Mouse (Mus musculus): Measurements from ENCODE around the gene Rhobtb1. TPM values are rescaled to one million over a fixed set of nuclear protein-coding genes. Genes with fewer than 3 reads are reported as not detected.

Gene Rhobtb1
- polyA plus RNA-seq, 1 experiment from 2014 or later: 12.8 TPM

- H3K4me3 ChIP-seq (ENCODE audit: low read depth, low read length): no peak overlapping the region
- H3K4me2 ChIP-seq (ENCODE audit: low read length): no peak overlapping the region
- ATAC-seq (no peak), DNase-seq (ENCODE audit: low spot score) (no peak)
- H3K27ac ChIP-seq (ENCODE audit: low read depth, low read length): no peak overlapping the region
- no peaks in the 10 kb centered on the region for H3K9me3 ChIP-seq (replicated peaks; ENCODE audit: control insufficient read depth, low read length)
- no peaks in the 10 kb centered on the region for H3K36me3 ChIP-seq (ENCODE audit: control insufficient read depth, insufficient read depth, low read length)
- H3K4me1 ChIP-seq (ENCODE audit: control insufficient read depth, insufficient read depth, low read length): no peaks in the 10 kb centered on the region
- no peaks in the 10 kb centered on the region for H3K27me3 ChIP-seq (replicated peaks; ENCODE audit: control insufficient read depth, insufficient read depth, low read length)
- H3K9ac ChIP-seq (ENCODE audit: low read length): no peak overlapping the region
- WGBS: 81% methylated on average over 6 of the region's 6 CpGs
Observed at GRCm38 (mm10) chr10:69156462-69156861, 5.2 kb downstream of the Rhobtb1 start.

- Histone ChIP-seq H3K27me3 (replicated peaks; ENCODE audit: control insufficient read depth, insufficient read depth, low read length) (no peaks in the 10 kb centered on the region), H3K4me3 (ENCODE audit: low read depth, low read length) (no peak overlapping the region), H3K4me1 (ENCODE audit: control insufficient read depth, insufficient read depth, low read length) (no peaks in the 10 kb centered on the region), H3K27ac (ENCODE audit: low read depth, low read length) (no peak overlapping the region), H3K4me2 (ENCODE audit: low read length) (no peak overlapping the region), H3K9ac (ENCODE audit: low read length) (no peak overlapping the region), H3K36me3 (ENCODE audit: control insufficient read depth, insufficient read depth, low read length) (no peaks in the 10 kb centered on the region), H3K9me3 (replicated peaks; ENCODE audit: control insufficient read depth, low read length) (no peaks in the 10 kb centered on the region)
- DNase-seq (ENCODE audit: low spot score) (no peak), ATAC-seq (no peak)
- 67% methylated on average over 2 of the region's 2 CpGs for WGBS
Observed at GRCm38 (mm10) chr10:69157471-69157870, 6.2 kb downstream of the Rhobtb1 start.

DNA sequence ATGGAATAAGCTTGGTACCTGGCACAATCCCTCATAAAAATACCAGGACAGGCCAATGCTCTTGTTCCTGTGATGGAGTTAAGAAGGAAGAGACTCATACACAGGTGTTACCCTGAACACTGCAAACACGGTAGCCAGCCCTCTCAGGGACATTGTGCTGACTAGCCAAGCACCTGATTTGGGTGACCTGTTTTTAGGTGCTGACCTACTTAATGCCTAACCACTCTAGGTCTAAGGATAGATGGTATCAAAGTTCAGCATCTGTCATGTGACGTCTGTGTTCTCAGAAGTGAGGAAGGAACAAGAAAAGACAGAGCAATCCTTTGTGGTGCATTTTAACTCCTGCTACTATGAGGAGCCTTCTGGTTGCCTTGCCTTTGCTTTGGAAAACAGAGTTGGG, 9.6 kb downstream of the Rhobtb1 start:
- 87% methylated on average over 2 of the region's 2 CpGs for WGBS
- Histone ChIP-seq H3K36me3 (ENCODE audit: control insufficient read depth, insufficient read depth, low read length) (no peaks in the 10 kb centered on the region), H3K9me3 (replicated peaks; ENCODE audit: control insufficient read depth, low read length) (peaks cover 2% of the 10 kb centered on the region; the same call in 1 of the 2 replicates), H3K9ac (ENCODE audit: low read length) (no peak overlapping the region), H3K27ac (ENCODE audit: low read depth, low read length) (no peak overlapping the region), H3K27me3 (replicated peaks; ENCODE audit: control insufficient read depth, insufficient read depth, low read length) (no peaks in the 10 kb centered on the region), H3K4me3 (ENCODE audit: low read depth, low read length) (no peak overlapping the region), H3K4me1 (ENCODE audit: control insufficient read depth, insufficient read depth, low read length) (no peaks in the 10 kb centered on the region), H3K4me2 (ENCODE audit: low read length) (no peak overlapping the region)
- DNase-seq (ENCODE audit: low spot score): no peak
- no peak for ATAC-seq

- Histone ChIP-seq H3K27me3 (replicated peaks; ENCODE audit: control insufficient read depth, insufficient read depth, low read length) (no peaks in the 10 kb centered on the region), H3K4me1 (ENCODE audit: control insufficient read depth, insufficient read depth, low read length) (no peaks in the 10 kb centered on the region), H3K4me3 (ENCODE audit: low read depth, low read length) (no peak overlapping the region), H3K9me3 (replicated peaks; ENCODE audit: control insufficient read depth, low read length) (peaks cover 2% of the 10 kb centered on the region; the same call in 1 of the 2 replicates), H3K36me3 (ENCODE audit: control insufficient read depth, insufficient read depth, low read length) (no peaks in the 10 kb centered on the region), H3K4me2 (ENCODE audit: low read length) (no peak overlapping the region), H3K9ac (ENCODE audit: low read length) (no peak overlapping the region), H3K27ac (ENCODE audit: low read depth, low read length) (no peak overlapping the region)
- WGBS: 92% methylated on average over 3 of the region's 3 CpGs
- DNase-seq (ENCODE audit: low spot score) (no peak), ATAC-seq (no peak)
Observed at GRCm38 (mm10) chr10:69161503-69161902, 10.3 kb downstream of the Rhobtb1 start.

DNA sequence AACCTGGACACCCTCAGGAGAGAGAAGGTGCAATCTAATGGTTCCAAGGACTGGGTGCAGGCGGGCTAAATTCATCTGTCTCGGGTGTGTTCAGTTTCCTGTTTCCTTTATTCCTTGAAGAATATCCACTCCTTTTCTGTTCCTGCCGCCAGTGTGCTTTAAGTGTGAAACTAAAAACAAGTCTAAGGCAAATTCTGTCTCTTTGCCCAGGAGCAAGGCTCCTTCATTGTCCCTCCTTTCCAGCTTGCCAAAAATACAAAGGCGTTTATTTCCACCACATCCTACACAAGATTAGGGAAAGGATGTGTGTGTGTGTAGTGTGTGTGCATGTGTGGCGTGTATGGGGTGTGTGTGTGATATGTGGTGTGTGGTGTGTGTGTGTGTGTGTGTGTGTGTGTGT, 11.3 kb downstream of the Rhobtb1 start:
- WGBS: 84% methylated on average over 5 of the region's 5 CpGs

DNA sequence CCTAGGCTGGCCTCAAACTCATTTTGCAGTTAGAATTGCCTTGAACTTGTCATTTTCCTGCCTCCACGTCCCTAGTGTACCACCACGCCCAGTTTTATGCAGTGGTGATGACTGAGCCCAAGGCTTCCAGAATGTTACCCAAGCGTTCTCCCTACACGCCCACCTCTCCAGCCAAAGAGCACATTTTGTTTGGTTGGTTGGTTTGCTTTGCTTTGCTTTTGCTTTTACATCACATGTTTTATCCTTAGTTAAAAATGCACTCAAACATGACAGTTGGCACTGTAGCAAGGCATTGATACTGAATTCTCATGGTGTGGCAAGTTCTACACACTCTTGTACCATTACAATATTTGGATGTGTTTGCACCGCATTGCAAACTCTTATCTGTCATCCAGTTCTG, 12.0 kb downstream of the Rhobtb1 start:
- no peak for ATAC-seq
- Histone ChIP-seq H3K27me3 (replicated peaks; ENCODE audit: control insufficient read depth, insufficient read depth, low read length) (no peaks in the 10 kb centered on the region), H3K4me2 (ENCODE audit: low read length) (no peak overlapping the region), H3K27ac (ENCODE audit: low read depth, low read length) (no peak overlapping the region), H3K4me3 (ENCODE audit: low read depth, low read length) (no peak overlapping the region), H3K36me3 (ENCODE audit: control insufficient read depth, insufficient read depth, low read length) (no peaks in the 10 kb centered on the region), H3K9ac (ENCODE audit: low read length) (no peak overlapping the region), H3K4me1 (ENCODE audit: control insufficient read depth, insufficient read depth, low read length) (no peaks in the 10 kb centered on the region), H3K9me3 (replicated peaks; ENCODE audit: control insufficient read depth, low read length) (peaks cover 2% of the 10 kb centered on the region; the same call in 1 of the 2 replicates)
- 78% methylated on average over 5 of the region's 5 CpGs for WGBS
- no peak for DNase-seq (ENCODE audit: low spot score)

More for the DNA sequence above, 11.3 kb downstream of the Rhobtb1 start:
- no peak overlapping the region for H3K4me2 ChIP-seq (ENCODE audit: low read length)
- H3K36me3 ChIP-seq (ENCODE audit: control insufficient read depth, insufficient read depth, low read length): no peaks in the 10 kb centered on the region
- H3K9me3 ChIP-seq (replicated peaks; ENCODE audit: control insufficient read depth, low read length): peaks cover 2% of the 10 kb centered on the region; the same call in 1 of the 2 replicates
- H3K27ac ChIP-seq (ENCODE audit: low read depth, low read length): no peak overlapping the region
- no peak overlapping the region for H3K9ac ChIP-seq (ENCODE audit: low read length)
- no peak for ATAC-seq
- no peak for DNase-seq (ENCODE audit: low spot score)
- H3K4me1 ChIP-seq (ENCODE audit: control insufficient read depth, insufficient read depth, low read length): no peaks in the 10 kb centered on the region
- no peaks in the 10 kb centered on the region for H3K27me3 ChIP-seq (replicated peaks; ENCODE audit: control insufficient read depth, insufficient read depth, low read length)
- H3K4me3 ChIP-seq (ENCODE audit: low read depth, low read length): no peak overlapping the region

- WGBS: 57% methylated on average over 7 of the region's 7 CpGs
- no peaks in the 10 kb centered on the region for H3K4me1 ChIP-seq (ENCODE audit: control insufficient read depth, insufficient read depth, low read length)
- H3K4me2 ChIP-seq (ENCODE audit: low read length): no peak overlapping the region
- no peak overlapping the region for H3K27ac ChIP-seq (ENCODE audit: low read depth, low read length)
- peaks cover 2% of the 10 kb centered on the region; the same call in 1 of the 2 replicates for H3K9me3 ChIP-seq (replicated peaks; ENCODE audit: control insufficient read depth, low read length)
- H3K36me3 ChIP-seq (ENCODE audit: control insufficient read depth, insufficient read depth, low read length): no peaks in the 10 kb centered on the region
- H3K4me3 ChIP-seq (ENCODE audit: low read depth, low read length): no peak overlapping the region
- ATAC-seq: no peak
- no peaks in the 10 kb centered on the region for H3K27me3 ChIP-seq (replicated peaks; ENCODE audit: control insufficient read depth, insufficient read depth, low read length)
- H3K9ac ChIP-seq (ENCODE audit: low read length): no peak overlapping the region
- peak; percentile 50 for DNase-seq (ENCODE audit: low spot score)
Observed at GRCm38 (mm10) chr10:69165125-69165524, 13.9 kb downstream of the Rhobtb1 start.

- DNase-seq (ENCODE audit: low spot score): no peak
- no peak for ATAC-seq
- WGBS: 91% methylated on average over 3 of the region's 3 CpGs
Observed at GRCm38 (mm10) chr10:69165847-69166246, 14.6 kb downstream of the Rhobtb1 start.

DNA sequence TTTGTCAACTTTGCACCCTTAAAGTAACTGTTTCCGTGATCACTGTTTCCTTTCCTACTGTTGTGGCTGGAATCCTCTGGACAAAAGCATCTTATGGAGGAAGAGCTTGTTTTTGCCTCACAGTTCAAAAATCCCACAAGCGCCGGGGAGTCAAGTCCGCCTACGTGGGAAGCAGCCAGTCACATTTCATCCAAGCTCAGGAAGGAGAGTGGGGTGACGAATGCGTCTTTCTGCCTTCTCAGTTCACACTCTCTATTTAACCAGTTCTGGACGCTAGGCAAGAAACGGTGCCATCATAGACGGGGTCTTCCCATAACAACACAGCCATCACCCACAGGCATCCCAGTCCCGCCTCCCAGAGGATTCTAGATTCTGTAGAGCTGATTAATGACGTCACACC, 15.3 kb downstream of the Rhobtb1 start:
- no peak for DNase-seq (ENCODE audit: low spot score)
- 87% methylated on average over 12 of the region's 12 CpGs for WGBS
- no peaks in the 10 kb centered on the region for H3K4me1 ChIP-seq (ENCODE audit: control insufficient read depth, insufficient read depth, low read length)

More at GRCm38 (mm10) chr10:69165847-69166246, 14.6 kb downstream of the Rhobtb1 start:
- H3K9ac ChIP-seq (ENCODE audit: low read length): no peak overlapping the region
- H3K4me3 ChIP-seq (ENCODE audit: low read depth, low read length): no peak overlapping the region
- no peaks in the 10 kb centered on the region for H3K36me3 ChIP-seq (ENCODE audit: control insufficient read depth, insufficient read depth, low read length)
- H3K9me3 ChIP-seq (replicated peaks; ENCODE audit: control insufficient read depth, low read length): peaks cover 2% of the 10 kb centered on the region; the same call in 1 of the 2 replicates
- H3K4me1 ChIP-seq (ENCODE audit: control insufficient read depth, insufficient read depth, low read length): no peaks in the 10 kb centered on the region
- no peaks in the 10 kb centered on the region for H3K27me3 ChIP-seq (replicated peaks; ENCODE audit: control insufficient read depth, insufficient read depth, low read length)
- H3K27ac ChIP-seq (ENCODE audit: low read depth, low read length): no peak overlapping the region
- H3K4me2 ChIP-seq (ENCODE audit: low read length): no peak overlapping the region

More for the DNA sequence above, 15.3 kb downstream of the Rhobtb1 start:
- Histone ChIP-seq H3K4me3 (ENCODE audit: low read depth, low read length) (no peak overlapping the region), H3K36me3 (ENCODE audit: control insufficient read depth, insufficient read depth, low read length) (no peaks in the 10 kb centered on the region), H3K27ac (ENCODE audit: low read depth, low read length) (no peak overlapping the region), H3K9me3 (replicated peaks; ENCODE audit: control insufficient read depth, low read length) (peaks cover 2% of the 10 kb centered on the region; the same call in 1 of the 2 replicates), H3K27me3 (replicated peaks; ENCODE audit: control insufficient read depth, insufficient read depth, low read length) (no peaks in the 10 kb centered on the region), H3K4me2 (ENCODE audit: low read length) (no peak overlapping the region), H3K9ac (ENCODE audit: low read length) (no peak overlapping the region)
- no peak for ATAC-seq

Measured in forebrain, embryonic 14.5 days (tissue).